Mouse (Mus musculus): ENCODE data around the gene Cd53. TPM values are rescaled to one million over a fixed set of nuclear protein-coding genes. Genes with fewer than 3 reads are reported as not detected.

Cd53 gene
- 1 to 10 TPM; 4.9 to 5.4 TPM for total RNA-seq (2021)

DNA sequence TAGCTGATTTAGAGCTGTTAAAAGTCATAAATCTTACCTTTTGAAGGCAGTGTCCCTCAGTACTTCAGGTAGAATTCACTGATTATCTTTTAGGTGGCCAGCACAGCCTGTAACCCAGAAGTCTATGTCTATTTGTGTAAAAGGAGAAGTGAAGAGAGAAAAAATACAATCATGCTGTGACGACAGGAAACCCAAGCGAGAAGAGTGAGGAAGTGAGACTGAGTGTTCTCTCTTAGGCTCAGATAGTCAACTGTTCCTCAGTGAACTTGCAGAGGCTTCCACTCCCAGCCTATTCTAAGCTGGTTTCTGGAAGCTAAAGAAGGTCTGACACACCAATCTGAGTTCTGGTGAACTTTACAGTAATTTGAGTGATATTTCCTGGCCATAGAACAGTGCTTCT, at the start of gene Cd53:
Gene Cd53, minus strand, starts transcription at position 220 of the 400 bp plus-strand sequence.
- intact Hi-C loops (cut with DNase I): no loop called here
- DNase-seq (ENCODE audit: low spot score): no peak

GRCm38 (mm10) chr3:106832107-106832506, 42.2 kb upstream of the Cd53 start:
- intact Hi-C loops (cut with DNase I): no loop called here
- no peak for DNase-seq (ENCODE audit: low spot score)

GRCm38 (mm10) chr3:106826187-106826586, 36.2 kb upstream of the Cd53 start, which contains the start of gene Olfr266:
Gene Olfr266, minus strand, starts transcription at chr3:106826287.
- DNase-seq (ENCODE audit: low spot score): no peak
- intact Hi-C loops (cut with DNase I): no loop called here

GRCm38 (mm10) chr3:106817676-106818075, 27.7 kb upstream of the Cd53 start:
- intact Hi-C loops (cut with DNase I): no loop called here
- no peak for DNase-seq (ENCODE audit: low spot score)

GRCm38 (mm10) chr3:106808972-106809695, 19.2 kb upstream of the Cd53 start:
- DNase-seq (ENCODE audit: low spot score): no peak
- intact Hi-C loops (cut with DNase I): no loop called here

- DNase-seq (ENCODE audit: low spot score): no peak
- intact Hi-C loops (cut with DNase I): no loop called here
Measured at GRCm38 (mm10) chr3:106798079-106798478, 8.1 kb upstream of the Cd53 start.

- no peak for DNase-seq (ENCODE audit: low spot score)
- intact Hi-C loops (cut with DNase I): no loop called here
Measured at GRCm38 (mm10) chr3:106788440-106788887, 1.5 kb downstream of the Cd53 start.

DNA sequence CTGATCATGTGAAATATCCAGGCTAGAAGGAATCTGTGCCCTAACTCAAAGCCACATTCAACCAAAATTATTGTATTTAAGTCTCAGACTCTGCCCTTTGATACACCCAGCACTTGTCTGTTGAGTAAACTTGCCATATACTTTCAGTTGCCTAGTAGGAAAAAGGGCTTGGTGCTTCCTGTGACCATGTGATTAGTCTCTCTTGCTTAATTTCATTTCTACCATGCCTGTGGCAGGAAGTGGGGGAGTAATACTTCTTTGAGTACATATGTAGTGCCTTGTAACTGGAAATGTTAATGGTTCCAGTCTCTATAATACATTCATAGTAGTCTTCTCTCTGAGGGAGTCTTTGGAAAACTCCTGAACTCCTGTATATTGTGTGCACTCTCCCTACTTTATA, 2.0 kb downstream of the Cd53 start:
- intact Hi-C loops (cut with DNase I): no loop called here
- DNase-seq (ENCODE audit: low spot score): no peak

GRCm38 (mm10) chr3:106785130-106785529, 4.8 kb downstream of the Cd53 start:
- DNase-seq (ENCODE audit: low spot score): no peak
- intact Hi-C loops (cut with DNase I): no loop called here

- intact Hi-C loops (cut with DNase I): no loop called here
- no peak for DNase-seq (ENCODE audit: low spot score)
Measured at GRCm38 (mm10) chr3:106771834-106772233, 18.1 kb downstream of the Cd53 start.

DNA sequence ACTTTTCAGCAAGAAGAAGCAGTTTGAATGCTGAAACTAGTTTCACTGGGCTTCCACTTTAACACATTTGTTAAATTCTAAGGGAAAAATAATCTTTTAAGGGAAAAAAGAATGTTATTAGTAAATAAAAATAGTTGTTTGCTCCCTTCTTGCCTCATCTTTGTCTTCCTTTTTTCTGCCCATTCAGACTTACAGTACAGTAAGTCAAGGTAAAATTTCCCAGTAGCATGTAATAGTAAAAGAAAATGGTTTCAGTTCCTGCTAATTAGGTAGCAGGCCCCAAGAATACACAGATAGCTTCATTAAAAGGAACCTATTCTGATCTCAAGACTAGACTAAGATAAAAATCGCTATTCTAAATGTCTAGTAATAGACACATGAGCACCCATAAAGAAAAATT, 34.1 kb downstream of the Cd53 start:
- intact Hi-C loops (cut with DNase I): no loop called here
- no peak for DNase-seq (ENCODE audit: low spot score)

GRCm38 (mm10) chr3:106722028-106722945, 67.7 kb downstream of the Cd53 start:
- DNase-seq (ENCODE audit: low spot score): peak; percentile 74
- intact Hi-C loops (cut with DNase I): loop anchor here (5.0 kb wide), 1 partner anchor 175 kb away; the partner anchor contains the start of genes Cept1 and Dram2

DNA sequence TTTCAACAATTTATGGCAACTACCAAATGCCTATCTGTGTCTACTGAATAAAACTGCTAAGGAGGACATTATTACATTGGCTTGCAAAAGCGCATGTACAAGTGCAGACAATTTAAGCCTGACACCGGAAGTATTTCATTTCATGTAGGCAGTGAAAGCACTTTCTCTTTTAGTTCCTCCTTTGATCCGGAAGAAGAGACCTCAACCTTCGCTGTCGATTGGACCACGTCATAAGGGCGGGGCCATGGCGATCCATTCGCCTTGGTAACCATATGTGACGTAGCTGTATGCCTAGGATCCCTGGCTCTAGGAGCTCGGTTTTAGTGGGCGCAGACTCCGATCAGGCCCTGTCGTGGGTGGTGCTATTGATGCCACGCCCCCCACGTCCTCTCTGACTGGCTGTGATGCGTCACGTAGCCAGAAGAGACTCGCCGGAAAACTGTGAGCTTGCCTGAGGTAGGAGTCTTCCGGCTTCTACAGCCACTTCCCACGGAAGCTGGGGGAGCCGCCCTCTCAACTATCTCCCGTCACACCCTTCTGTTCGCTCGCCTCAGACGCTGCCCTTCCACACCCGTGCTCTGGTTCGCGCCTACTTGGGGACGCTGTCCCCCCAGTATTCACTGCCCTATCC, 68.4 kb downstream of the Cd53 start:
- DNase-seq (ENCODE audit: low spot score): peak; percentile 97
- intact Hi-C loops (cut with DNase I): loop anchor here (5.0 kb wide), 1 partner anchor 174 kb away; the partner anchor contains the start of genes Cept1 and Dram2

Other genes starting within 250 kb of the Cd53 start
- 10 to 100 TPM; 90.5 to 94.4 TPM for gene Dram2, start 242.4 kb downstream of the Cd53 start, total RNA-seq (2021)
- gene Cept1, start 242.3 kb downstream of the Cd53 start, total RNA-seq (2021): 10 to 100 TPM; 19.2 to 20.5 TPM
- gene Lrif1, start 105.2 kb downstream of the Cd53 start, total RNA-seq (2021): 10 to 100 TPM; 11.7 to 13.6 TPM
- gene Olfr266, start 36.1 kb upstream of the Cd53 start, total RNA-seq (2021): not detected
- under 1 TPM; 0.36 to 0.47 TPM for gene Kcna3, start 246.0 kb upstream of the Cd53 start, total RNA-seq (2021)